Mouse (Mus musculus): ENCODE measurements around the gene Nr1d1. TPM values are rescaled to one million over a fixed set of nuclear protein-coding genes. Genes with fewer than 3 reads are reported as not detected.

The Nr1d1 gene
- total RNA-seq, 2 experiments from 2014 or later, result 86.6 to 139 TPM

DNA sequence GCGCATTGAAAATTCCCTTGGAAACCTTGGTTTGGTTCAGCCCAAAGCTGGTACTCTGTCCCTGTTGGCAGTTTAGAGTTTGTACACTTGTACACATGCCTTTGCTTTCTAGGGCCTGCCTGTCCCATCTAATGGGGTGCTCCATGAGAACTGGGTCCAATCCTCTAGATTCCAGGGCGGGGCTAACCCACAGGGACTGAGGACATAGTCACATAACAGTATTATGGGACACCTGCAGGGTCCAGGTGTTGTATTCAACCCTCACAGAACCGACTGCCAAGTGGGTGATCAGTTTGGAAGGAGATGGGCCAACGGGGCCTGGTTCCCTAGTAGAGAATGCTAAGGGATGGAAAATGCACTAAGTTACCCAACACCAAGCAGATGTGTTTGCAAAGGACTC lies 13.2 kb downstream of the Nr1d1 start:
- intact Hi-C loops (cut with DNase I), result loop anchor here (10.0 kb wide), 1 partner anchor 47 kb away; no protein-coding TSS in a partner anchor
- DNase-seq, result peak in 1 of 2 experiments; percentile 9

DNA sequence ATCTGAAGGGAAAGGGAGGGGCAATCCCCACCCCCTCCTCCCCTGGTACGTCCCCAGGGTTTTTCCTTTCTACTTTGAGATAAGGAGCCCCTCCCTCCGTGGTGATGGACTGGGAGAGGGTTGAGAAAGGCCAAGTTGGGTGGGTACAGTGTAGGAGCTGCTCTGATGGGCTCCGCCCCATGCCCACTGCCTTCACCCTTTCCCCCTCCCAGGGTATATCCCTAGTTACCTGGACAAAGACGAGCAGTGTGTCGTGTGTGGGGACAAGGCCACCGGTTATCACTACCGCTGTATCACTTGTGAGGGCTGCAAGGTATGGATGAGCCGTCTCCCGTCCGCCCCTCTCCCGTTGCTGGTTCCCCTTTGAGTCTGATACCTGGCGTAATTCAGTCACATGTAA lies 18.4 kb downstream of the Nr1d1 start:
- DNase-seq, result no peak
- intact Hi-C loops (cut with DNase I), result no loop called here

- intact Hi-C loops (cut with DNase I), result no loop called here
- no peak for DNase-seq
These were observed 19.3 kb downstream of the Nr1d1 start for GRCm38 (mm10) chr11:98755726-98756380.

GRCm38 (mm10) chr11:98754621-98755181 lies 20.4 kb downstream of the Nr1d1 start:
- DNase-seq, result peak in 1 of 2 experiments; percentile 62
- intact Hi-C loops (cut with DNase I), result no loop called here

GRCm38 (mm10) chr11:98754151-98754620 lies 20.9 kb downstream of the Nr1d1 start:
- peak in 1 of 2 experiments; percentile 34 for DNase-seq
- intact Hi-C loops (cut with DNase I), result no loop called here

GRCm38 (mm10) chr11:98753264-98753663 lies 21.9 kb downstream of the Nr1d1 start:
- no peak for DNase-seq
- intact Hi-C loops (cut with DNase I), result no loop called here

DNA sequence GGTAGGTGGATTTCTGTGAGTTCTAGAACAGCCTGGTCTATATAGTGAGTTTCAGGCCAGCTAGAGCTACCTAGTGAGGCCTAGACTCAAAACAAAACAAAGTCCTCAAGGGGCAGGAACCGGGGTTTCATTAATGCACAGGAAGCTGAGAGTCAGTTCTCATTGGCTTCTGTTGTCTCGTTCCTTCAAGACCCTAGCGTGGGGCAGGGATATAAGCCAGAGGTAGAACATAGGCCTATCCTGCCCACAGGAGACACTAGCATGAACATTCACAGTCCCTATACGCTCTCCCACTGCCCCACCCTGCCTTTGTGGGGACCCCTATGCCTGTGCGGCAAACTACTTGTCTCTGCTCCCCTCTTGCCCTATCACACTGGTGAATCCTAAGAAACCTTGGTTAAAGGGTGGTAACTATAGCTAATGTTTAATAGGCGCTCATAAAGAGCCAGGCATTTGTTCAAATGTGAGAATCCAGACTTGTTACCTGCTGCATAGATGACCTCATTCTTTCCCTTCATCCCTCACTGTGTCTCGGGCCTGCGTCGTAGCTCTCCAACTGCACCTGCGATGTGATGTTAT lies 22.5 kb downstream of the Nr1d1 start:
- DNase-seq, result no peak
- intact Hi-C loops (cut with DNase I), result no loop called here

- intact Hi-C loops (cut with DNase I), result no loop called here
- no peak for DNase-seq
These were observed 23.8 kb downstream of the Nr1d1 start for GRCm38 (mm10) chr11:98751221-98751782.

- intact Hi-C loops (cut with DNase I), result no loop called here
- DNase-seq, result peak in 1 of 2 experiments; percentile 42
These were observed 24.6 kb downstream of the Nr1d1 start for GRCm38 (mm10) chr11:98750351-98751201.

DNA sequence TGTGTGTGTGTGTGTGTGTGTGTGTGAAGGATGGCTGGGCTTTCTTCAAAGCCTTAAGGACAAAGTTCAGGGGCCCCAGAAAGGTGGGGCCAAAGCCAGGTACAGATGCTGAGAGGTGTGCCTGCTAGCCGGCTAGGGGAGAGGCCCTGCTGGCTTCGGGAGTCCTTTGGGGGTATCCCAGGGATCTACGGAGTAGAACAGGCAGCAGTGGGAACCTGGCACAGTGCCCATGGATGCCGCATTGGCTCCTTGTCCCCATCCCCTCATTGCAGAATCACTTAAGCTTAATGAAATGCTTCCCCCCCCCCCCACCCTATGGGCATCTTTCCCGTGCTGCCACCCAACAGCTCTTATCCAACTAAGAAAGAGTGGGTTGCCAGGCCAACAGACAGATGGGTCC lies 25.4 kb downstream of the Nr1d1 start:
- DNase-seq, result no peak
- intact Hi-C loops (cut with DNase I), result no loop called here

DNA sequence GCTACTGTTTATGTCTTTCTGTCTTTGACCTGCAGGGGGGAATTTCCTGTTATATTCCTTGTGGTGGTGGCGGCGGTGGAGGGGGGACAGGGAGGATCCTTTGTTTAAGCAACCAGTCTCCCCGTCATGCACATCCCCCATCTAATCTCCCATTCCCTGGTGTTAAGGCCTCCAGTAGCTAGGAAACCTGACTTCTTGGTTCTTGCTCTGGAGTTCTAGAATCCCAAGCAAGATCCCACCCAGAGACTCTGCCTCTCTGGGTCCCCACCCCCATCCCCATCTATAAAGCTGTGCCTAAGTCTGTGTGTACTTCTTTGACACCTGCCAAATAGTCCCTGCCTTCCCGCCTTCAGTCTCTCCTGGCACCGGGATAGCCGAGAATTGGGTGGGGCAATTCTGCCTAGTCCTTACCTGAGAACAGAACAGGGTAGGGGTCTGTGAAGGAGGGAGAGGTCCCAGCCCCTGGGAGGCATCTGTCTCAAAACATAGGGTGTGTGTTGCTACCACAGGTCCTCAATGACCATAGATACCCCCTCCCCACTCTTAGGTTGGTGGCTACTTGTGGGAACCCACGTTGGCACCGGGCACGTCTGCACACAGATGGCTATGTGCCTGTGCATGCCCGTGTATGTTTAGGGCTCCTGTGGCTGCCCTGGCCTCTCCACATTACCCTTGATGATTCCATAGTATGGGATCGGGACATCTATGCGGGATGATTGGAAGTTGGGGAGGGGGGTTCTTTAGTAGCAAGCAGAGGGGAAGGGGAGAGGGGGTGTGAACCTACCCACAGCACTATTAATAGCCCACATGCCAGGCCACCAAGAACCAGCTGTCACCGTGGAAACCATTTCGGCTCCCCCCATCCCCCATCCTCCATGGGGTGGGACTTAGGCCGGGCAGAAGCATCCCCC lies 26.4 kb downstream of the Nr1d1 start:
- intact Hi-C loops (cut with DNase I), result no loop called here
- DNase-seq, result no peak

DNA sequence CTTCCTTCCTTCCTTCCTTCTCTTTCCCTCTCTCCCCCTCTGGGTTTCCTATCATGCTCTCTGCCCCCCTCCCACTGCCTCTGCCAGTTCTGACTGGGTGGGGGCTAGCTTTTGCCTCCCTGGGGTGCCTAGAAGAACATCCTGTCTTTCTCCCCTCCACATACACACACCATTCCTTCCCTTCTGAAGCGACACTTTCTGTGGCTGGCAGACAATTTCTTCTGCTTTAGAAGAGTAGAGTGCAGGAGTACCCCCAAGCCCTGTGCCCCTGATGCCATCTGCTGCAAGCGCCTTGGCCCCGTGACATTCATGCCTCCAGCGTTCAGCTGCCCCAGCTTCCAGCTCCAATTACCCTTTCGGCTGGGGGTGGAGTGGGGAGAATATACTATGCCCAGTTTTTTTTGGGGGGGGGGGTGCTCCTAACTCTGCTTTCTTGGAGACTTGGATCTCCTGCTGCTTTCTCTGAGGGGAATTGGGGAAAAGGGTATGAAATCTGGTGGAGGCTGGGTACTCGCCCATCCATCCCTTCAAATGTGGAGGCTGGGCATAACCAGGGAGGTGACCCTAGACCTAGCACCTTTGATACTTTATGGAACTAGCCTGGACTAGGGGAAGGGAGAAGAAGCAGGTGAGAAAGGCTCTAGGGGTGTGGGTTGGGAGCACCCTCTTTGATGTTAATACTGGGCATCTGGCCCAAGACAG lies 27.2 kb downstream of the Nr1d1 start:
- DNase-seq, result peak in 1 of 2 experiments; percentile 42
- intact Hi-C loops (cut with DNase I), result no loop called here

DNA sequence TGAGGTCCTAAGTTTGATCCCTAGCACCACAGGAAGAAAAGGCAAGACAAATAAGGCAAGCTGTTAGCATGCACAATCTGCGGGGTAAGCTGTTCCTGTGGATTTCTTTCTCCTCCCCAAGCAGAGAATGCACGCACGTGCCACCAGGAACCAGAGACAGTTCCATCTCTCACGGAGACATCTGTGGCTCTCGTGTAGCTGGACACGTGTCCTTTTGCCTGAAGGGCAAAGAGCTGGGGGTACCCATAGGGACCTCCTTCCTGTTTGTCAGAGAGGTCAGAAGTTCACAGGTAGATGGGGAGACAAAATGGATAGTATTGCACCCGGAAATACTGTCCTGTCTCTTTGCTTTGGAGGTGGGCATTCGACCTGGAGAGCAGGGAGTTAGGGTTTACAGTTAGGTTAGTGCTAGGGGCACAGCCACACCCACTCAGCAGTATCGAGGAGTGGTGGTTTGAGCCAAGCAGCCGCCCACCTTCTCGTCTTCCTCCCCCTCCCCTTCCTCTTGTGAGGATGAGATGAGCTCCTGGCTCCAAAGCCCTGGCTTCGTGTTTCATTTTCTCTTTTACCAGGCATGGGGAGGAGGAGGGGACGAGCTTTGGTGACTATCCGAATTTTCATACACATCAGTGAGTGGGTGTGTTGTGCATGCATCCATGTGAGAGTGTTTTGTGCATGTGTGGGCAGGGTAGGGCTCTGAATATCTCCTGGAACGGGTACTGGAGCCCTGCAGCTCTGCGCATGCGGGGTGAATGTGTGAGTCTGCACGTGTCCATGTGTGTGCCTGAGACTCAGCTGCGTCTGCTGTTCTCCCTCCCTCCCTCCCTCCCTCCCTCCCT lies 28.1 kb downstream of the Nr1d1 start:
- DNase-seq, result peak; percentile 74 to 79
- intact Hi-C loops (cut with DNase I), result no loop called here

DNA sequence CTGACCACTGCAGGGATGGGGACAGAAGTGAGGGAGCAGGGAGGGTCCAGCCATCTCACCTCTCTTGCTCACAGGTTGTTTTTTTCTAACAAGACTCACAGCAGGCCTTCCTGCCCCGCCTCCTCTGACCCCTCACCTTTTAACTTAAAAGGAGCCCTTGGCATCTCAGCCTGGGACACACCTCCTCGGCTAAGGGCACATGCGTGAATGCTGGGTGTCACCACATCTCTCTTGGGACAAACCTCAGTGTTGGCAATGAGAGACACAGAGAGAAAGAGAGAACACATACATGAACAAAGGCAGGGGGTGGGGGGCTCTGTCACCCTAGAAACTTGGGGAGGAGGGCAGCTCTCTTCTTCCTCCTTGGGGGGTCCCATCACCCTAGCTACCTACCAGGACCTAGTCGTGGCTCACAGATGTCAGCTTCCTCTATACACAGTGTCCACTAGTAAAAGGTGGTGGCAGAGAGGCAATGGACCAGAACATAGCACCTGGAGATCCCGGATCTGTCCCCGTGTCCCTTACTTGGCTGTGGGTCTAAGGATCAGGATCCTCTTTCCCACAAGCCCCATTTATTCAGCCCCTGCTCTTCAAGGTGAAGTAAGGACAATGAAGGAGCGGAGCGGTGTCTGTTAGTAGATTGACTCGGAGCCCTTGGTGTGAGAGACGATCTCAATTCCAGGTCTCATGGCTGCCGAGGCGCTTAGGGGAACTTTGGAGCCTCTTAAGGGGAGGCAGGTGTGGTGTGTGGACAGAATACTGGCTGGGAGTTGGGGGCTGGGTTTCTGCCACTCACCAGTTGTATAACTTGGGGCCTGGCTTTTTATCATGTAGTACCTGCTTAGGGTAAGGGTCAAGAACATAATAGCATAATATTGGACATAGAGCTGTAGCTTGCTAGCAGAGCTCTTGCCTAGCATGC lies 28.9 kb downstream of the Nr1d1 start:
- no peak for DNase-seq
- intact Hi-C loops (cut with DNase I), result no loop called here

DNA sequence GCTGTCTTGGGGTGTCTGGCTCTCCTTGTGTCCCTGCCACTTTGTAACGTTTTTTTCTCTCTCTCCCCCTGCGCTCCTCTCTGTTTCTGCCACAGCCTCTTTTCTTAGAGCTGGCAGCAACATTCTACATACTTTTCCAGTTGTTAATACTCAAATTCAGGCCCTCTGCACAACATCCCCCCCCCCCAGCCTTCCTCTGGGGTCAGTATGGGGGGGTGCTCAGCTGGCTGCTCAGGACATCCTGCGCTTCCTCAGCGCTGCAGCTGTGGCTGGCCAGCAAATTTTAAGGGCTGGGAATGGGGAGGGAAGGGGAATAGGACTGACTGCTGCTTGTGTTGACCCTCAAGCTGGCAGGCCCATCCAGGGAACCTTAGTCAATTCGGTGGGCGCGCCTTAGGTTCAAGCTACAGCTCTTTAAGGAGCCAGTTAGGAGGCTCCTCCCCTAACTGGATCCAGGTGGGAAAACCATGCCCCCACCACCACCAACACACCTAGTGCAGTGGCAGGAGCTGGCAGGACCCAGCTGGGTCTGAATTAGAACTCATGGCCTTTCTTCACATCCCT lies 30.6 kb downstream of the Nr1d1 start:
- intact Hi-C loops (cut with DNase I), result no loop called here
- DNase-seq, result no peak

- peak in 1 of 2 experiments; percentile 62 for DNase-seq
- intact Hi-C loops (cut with DNase I), result no loop called here
These were observed 31.3 kb downstream of the Nr1d1 start for GRCm38 (mm10) chr11:98743655-98744345.

Data from gastrocnemius, postnatal 36 days (tissue).